Mouse (Mus musculus): ENCODE data around the gene Cklf.
"Not testable (repeated sequence)": the region's sequence is repeated elsewhere in the genome, so short reads cannot be mapped to it uniquely, and the experiment has no call there.

Gene Cklf

DNA sequence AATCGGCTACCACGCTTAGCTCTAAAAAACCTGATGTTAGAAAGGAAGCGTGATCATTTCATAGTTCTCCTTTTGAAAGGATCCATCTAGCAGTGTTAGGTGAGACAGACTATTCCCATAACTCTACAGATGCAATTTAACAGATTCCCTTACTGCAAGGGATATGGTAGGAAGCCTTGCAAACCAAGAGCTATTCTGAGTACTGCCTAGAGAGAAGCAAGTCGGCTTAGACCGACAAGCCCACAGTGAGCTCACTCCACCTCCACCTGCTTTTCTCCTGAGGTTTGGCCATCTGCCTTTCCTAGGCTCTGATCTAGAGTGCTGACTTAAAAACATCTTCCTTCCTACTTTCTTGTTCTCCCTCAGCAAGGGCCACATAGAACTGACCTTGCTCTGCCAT, 11.1 kb downstream of the Cklf start:
- in situ Hi-C loops (cut with MboI; ENCODE audit: low sequenced_read_pairs) = not testable (repeated sequence)

GRCm38 (mm10) chr8:104264271-104264935, 13.7 kb downstream of the Cklf start:
- in situ Hi-C loops (cut with MboI; ENCODE audit: low sequenced_read_pairs) = not testable (repeated sequence)

DNA sequence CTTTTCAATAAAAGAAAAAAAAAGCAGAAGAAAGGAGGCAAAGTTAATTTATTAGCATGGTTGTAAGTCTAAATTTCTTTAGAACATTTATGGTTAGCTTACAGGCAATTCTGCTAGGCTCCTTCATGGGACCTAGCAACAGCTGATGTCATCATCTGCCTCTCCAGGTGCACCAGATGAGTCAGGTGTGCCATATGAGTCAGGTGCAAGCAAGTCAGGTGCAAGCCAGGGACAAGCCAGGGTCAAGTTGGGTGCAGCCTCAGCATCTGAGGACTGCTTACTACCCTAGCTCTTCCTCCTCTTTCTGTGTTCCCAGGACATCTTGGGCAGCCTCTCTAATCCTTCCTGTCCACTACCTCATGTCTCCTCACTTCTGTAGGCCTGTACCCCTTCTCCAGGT, 17.7 kb downstream of the Cklf start:
- in situ Hi-C loops (cut with MboI; ENCODE audit: low sequenced_read_pairs) = no loop called here

DNA sequence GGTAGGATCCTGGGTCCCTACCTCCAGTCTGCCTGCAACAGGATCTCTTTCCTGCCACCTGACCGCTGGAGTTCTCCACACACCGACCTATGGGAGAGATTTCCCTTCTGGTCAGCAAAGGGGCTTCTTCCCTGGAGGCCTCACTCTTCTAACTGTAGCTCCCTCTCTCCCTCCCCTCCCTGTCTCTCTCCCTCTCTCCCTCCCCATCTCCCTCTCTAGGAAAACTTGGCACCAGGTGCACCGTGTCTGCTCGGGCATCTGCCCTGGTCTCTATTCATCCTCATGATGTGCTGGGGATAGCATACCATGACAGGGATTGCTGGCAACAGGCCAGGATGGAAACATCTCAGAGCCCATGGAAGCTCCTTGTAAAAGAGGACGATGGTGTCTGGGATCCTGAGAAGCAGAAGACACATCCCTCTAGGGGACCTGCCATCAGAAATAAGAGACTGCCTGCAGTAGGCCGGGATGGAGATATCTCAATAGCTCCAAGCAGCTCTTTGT, 18.3 kb downstream of the Cklf start:
- in situ Hi-C loops (cut with MboI; ENCODE audit: low sequenced_read_pairs) = no loop called here

GRCm38 (mm10) chr8:104293081-104293480, 42.4 kb downstream of the Cklf start, which contains the start of gene Cmtm2a:
Gene Cmtm2a (minus strand): TSS chr8:104293181.
- in situ Hi-C loops (cut with MboI; ENCODE audit: low sequenced_read_pairs) = not testable (repeated sequence)

- in situ Hi-C loops (cut with MboI; ENCODE audit: low sequenced_read_pairs) = no loop called here
These were observed 43.7 kb downstream of the Cklf start for GRCm38 (mm10) chr8:104294396-104294795.

DNA sequence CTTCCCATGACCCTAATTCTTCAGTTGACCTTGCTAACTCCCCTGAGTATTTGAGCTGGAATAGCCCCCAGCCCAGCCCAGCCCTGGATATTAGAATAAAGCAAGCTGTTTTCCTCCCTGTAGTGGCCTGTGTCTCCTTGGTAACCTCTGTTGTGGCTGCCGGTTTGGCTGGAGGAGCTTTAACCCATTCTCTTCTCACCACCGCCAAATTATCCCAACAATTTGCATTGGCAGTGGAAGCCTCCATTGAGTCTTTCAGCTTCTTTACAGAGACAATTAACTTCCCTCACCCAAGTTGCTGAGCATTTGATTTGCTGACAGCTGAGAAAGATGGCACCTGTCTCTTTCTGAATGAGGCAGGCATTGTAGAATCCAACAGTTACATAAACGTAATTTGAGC, 50.9 kb downstream of the Cklf start:
- in situ Hi-C loops (cut with MboI; ENCODE audit: low sequenced_read_pairs) = not testable (repeated sequence)

GRCm38 (mm10) chr8:104302536-104302935, 51.9 kb downstream of the Cklf start:
- in situ Hi-C loops (cut with MboI; ENCODE audit: low sequenced_read_pairs) = not testable (repeated sequence)

DNA sequence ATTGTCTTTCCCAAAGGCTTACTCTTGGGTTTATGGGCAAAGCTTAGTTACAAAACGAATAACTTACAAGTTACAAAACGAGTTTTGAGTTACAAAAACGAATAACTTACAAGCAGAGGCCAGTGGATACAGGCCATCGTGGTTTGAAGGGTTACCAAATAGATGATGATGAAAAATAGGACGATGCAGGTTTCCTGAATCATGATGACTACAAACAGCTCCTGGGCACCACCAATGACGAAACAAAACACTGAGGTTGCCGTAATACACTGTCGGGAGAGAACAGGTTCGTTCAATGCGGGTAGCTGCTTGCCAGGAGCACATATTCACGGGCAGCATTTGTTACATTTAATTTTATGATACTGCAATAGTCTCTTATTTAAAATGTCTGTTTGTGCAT, 54.3 kb downstream of the Cklf start:
- in situ Hi-C loops (cut with MboI; ENCODE audit: low sequenced_read_pairs) = no loop called here

- in situ Hi-C loops (cut with MboI; ENCODE audit: low sequenced_read_pairs) = not testable (repeated sequence)
These were observed 57.7 kb downstream of the Cklf start for GRCm38 (mm10) chr8:104308341-104308740.

GRCm38 (mm10) chr8:104309441-104310155, 58.9 kb downstream of the Cklf start, which contains the start of the genes Gm45711 and Cmtm1:
Gene Gm45711 (minus strand): TSS chr8:104310081.
Gene Cmtm1 (minus strand): TSS chr8:104310145.
- in situ Hi-C loops (cut with MboI; ENCODE audit: low sequenced_read_pairs) = not testable (repeated sequence)

- in situ Hi-C loops (cut with MboI; ENCODE audit: low sequenced_read_pairs) = not testable (repeated sequence)
These were observed 61.4 kb downstream of the Cklf start for GRCm38 (mm10) chr8:104312023-104312422.

GRCm38 (mm10) chr8:104313311-104313710, 62.6 kb downstream of the Cklf start:
- in situ Hi-C loops (cut with MboI; ENCODE audit: low sequenced_read_pairs) = no loop called here

All from CH12F3 (cell line).